Mouse (Mus musculus) MEL (cell line): ENCODE data around the gene Thbs2. TPM values are rescaled to one million over a fixed set of nuclear protein-coding genes. Genes with fewer than 3 reads are reported as not detected.

ENCODE experiments used
- DNase-seq: peaks from one replicate; pipeline ENCODE4 v3.0.0; 2011; ENCODE audit warnings: low read depth, low spot score
- H3K27ac ChIP-seq: 2 replicates; pipeline ENCODE4 v1.5.1; 2012; ENCODE audit warnings: low read depth, mild to moderate bottlenecking, control low read depth, low read length, moderate library complexity; ENCODE audit not compliant: control insufficient read depth
- H3K27me3 ChIP-seq, 2 experiments: fragments of 150-350 bp in 1 of 2; sonication (generic) in 1 of 2; 2 replicates each; pipeline ENCODE4 v1.6.1; 2012; ENCODE audit warnings: low read length in 2 of 2, mild to moderate bottlenecking in 2 of 2, improper control_type of control experiment in 1 of 2, moderate library complexity in 1 of 2; ENCODE audit not compliant: insufficient read depth in 2 of 2, control insufficient read depth in 1 of 2
- H3K36me3 ChIP-seq, 2 experiments: 2 replicates each; pipeline ENCODE4 v1.6.1; 2012 to 2014; ENCODE audit warnings: low read length in 2 of 2, improper control_type of control experiment in 1 of 2, inconsistent platforms in 1 of 2, mild to moderate bottlenecking in 1 of 2; ENCODE audit not compliant: insufficient read depth in 2 of 2, control insufficient read depth in 1 of 2
- H3K4me1 ChIP-seq, 2 experiments: fragments of 150-350 bp in 1 of 2; sonication (generic) in 1 of 2; 2 replicates each; pipeline ENCODE4 v1.6.1; 2012; ENCODE audit warnings: low read length in 2 of 2, improper control_type of control experiment in 1 of 2, mild to moderate bottlenecking in 1 of 2; ENCODE audit not compliant: insufficient read depth in 2 of 2, control insufficient read depth in 1 of 2
- H3K4me3 ChIP-seq, 2 experiments: fragments of 150-350 bp in 1 of 2; sonication (generic) in 1 of 2; 2 replicates each; pipeline ENCODE4 v1.5.1; 2012; ENCODE audit warnings: low read depth in 2 of 2, low read length in 2 of 2, mild to moderate bottlenecking in 2 of 2, moderate library complexity in 2 of 2, control low read depth in 1 of 2, improper control_type of control experiment in 1 of 2; ENCODE audit not compliant: control insufficient read depth in 1 of 2, insufficient read depth in 1 of 2
- H3K79me2 ChIP-seq: 2 replicates; pipeline ENCODE4 v1.6.1; 2012; ENCODE audit warnings: mild to moderate bottlenecking, low read length, moderate library complexity; ENCODE audit not compliant: control insufficient read depth, poor library complexity, insufficient read depth
- H3K9ac ChIP-seq: 2 replicates; pipeline ENCODE4 v1.6.1; 2012; ENCODE audit warnings: low read depth, mild to moderate bottlenecking, control low read depth, low read length, moderate library complexity; ENCODE audit not compliant: control insufficient read depth, poor library complexity, severe bottlenecking
- H3K9me3 ChIP-seq: fragments of 150-350 bp; sonication (generic); replicated peaks from 2 replicates; pipeline ENCODE4 v1.6.1; 2012; ENCODE audit warnings: mild to moderate bottlenecking, low read length, improper control_type of control experiment, moderate library complexity; ENCODE audit not compliant: insufficient read depth
- CHD1 ChIP-seq: IDR thresholded peaks from 2 replicates; pipeline ENCODE4 v1.6.1; 2012; ENCODE audit warnings: low read depth, mild to moderate bottlenecking, inconsistent platforms, low read length, improper control_type of control experiment
- CTCF ChIP-seq, 3 experiments: IDR thresholded peaks in 2 of 3; conservative IDR thresholded peaks in 1 of 3; 2 replicates each; pipeline ENCODE4 v1.5.1; 2011 to 2012; ENCODE audit warnings: low read length in 3 of 3, low read depth in 2 of 3, mild to moderate bottlenecking in 2 of 3, improper control_type of control experiment in 1 of 3, inconsistent platforms in 1 of 3, mixed read lengths in 1 of 3, moderate library complexity in 1 of 3; ENCODE audit not compliant: control insufficient read depth in 1 of 3, insufficient read depth in 1 of 3, poor library complexity in 1 of 3, severe bottlenecking in 1 of 3
- E2F4 ChIP-seq: IDR thresholded peaks from 2 replicates; pipeline ENCODE4 v1.6.1; 2011; ENCODE audit warnings: low read depth, low read length, improper control_type of control experiment, borderline replicate concordance
- ELF1 ChIP-seq: IDR thresholded peaks from 2 replicates; pipeline ENCODE4 v1.6.1; 2014; ENCODE audit warnings: low read depth, mild to moderate bottlenecking, inconsistent platforms, low read length, improper control_type of control experiment, moderate library complexity
- EP300 ChIP-seq, 2 experiments: IDR thresholded peaks; 2 replicates each; pipeline ENCODE4 v1.6.1; 2011; ENCODE audit warnings: improper control_type of control experiment in 2 of 2, low read length in 2 of 2, low read depth in 1 of 2, mild to moderate bottlenecking in 1 of 2
- GABPA ChIP-seq: IDR thresholded peaks from 2 replicates; pipeline ENCODE4 v1.6.1; 2012; ENCODE audit warnings: low read depth, mild to moderate bottlenecking, inconsistent platforms, low read length, improper control_type of control experiment, moderate library complexity
- GATA1 ChIP-seq: IDR thresholded peaks from 2 replicates; pipeline ENCODE4 v1.6.1; 2011; ENCODE audit warnings: low read depth, low read length, improper control_type of control experiment
- HCFC1 ChIP-seq: IDR thresholded peaks from 2 replicates; pipeline ENCODE4 v1.6.1; 2012; ENCODE audit warnings: low read depth, mild to moderate bottlenecking, inconsistent platforms, low read length, improper control_type of control experiment, moderate library complexity
- MAFK ChIP-seq: IDR thresholded peaks from 2 replicates; pipeline ENCODE4 v1.6.1; 2011; ENCODE audit warnings: low read depth, mild to moderate bottlenecking, low read length, improper control_type of control experiment, borderline replicate concordance
- MAX ChIP-seq: IDR thresholded peaks from 2 replicates; pipeline ENCODE4 v1.6.1; 2011; ENCODE audit warnings: low read length, improper control_type of control experiment
- MEF2A ChIP-seq: IDR thresholded peaks from 2 replicates; pipeline ENCODE4 v1.6.1; 2014; ENCODE audit warnings: low read depth, mild to moderate bottlenecking, inconsistent platforms, low read length, improper control_type of control experiment; ENCODE audit not compliant: poor library complexity, insufficient replicate concordance, severe bottlenecking; ENCODE audit errors: extremely low read depth
- MXI1 ChIP-seq: IDR thresholded peaks from 2 replicates; pipeline ENCODE4 v1.6.1; 2011; ENCODE audit warnings: mild to moderate bottlenecking, low read depth, low read length, improper control_type of control experiment
- MYC ChIP-seq: IDR thresholded peaks from 2 replicates; pipeline ENCODE4 v1.6.1; 2011; ENCODE audit warnings: low read depth, mild to moderate bottlenecking, low read length, improper control_type of control experiment, moderate library complexity
- NELFE ChIP-seq: IDR thresholded peaks from 2 replicates; pipeline ENCODE4 v1.6.1; 2011; ENCODE audit warnings: low read depth, low read length, improper control_type of control experiment
- NRF1 ChIP-seq: IDR thresholded peaks from 2 replicates; pipeline ENCODE4 v1.6.1; 2014; ENCODE audit warnings: low read depth, mild to moderate bottlenecking, inconsistent platforms, low read length, improper control_type of control experiment, moderate library complexity; ENCODE audit not compliant: poor library complexity, insufficient read depth, severe bottlenecking
- POLR2A ChIP-seq, 2 experiments: IDR thresholded peaks; 2 replicates each; pipeline ENCODE4 v1.6.1; 2011 to 2012; ENCODE audit warnings: low read length in 2 of 2, mild to moderate bottlenecking in 2 of 2, control low read depth in 1 of 2, improper control_type of control experiment in 1 of 2, low read depth in 1 of 2, moderate library complexity in 1 of 2; ENCODE audit not compliant: control insufficient read depth in 1 of 2, insufficient read depth in 1 of 2, poor library complexity in 1 of 2
- POLR2AphosphoS5 ChIP-seq: IDR thresholded peaks from 2 replicates; pipeline ENCODE4 v1.6.1; 2012; ENCODE audit warnings: low read depth, borderline replicate concordance, mild to moderate bottlenecking, inconsistent platforms, low read length, moderate library complexity, mixed read lengths
- RAD21 ChIP-seq: IDR thresholded peaks from 2 replicates; pipeline ENCODE4 v1.6.1; 2011; ENCODE audit warnings: mild to moderate bottlenecking, low read depth, low read length, improper control_type of control experiment
- RCOR1 ChIP-seq: IDR thresholded peaks from 2 replicates; pipeline ENCODE4 v1.6.1; 2012; ENCODE audit warnings: low read depth, mild to moderate bottlenecking, inconsistent platforms, low read length, improper control_type of control experiment
- SMC3 ChIP-seq: IDR thresholded peaks from 2 replicates; pipeline ENCODE4 v1.6.1; 2011; ENCODE audit warnings: low read depth, low read length, improper control_type of control experiment
- TCF12 ChIP-seq: IDR thresholded peaks from 2 replicates; pipeline ENCODE4 v1.6.1; 2014; ENCODE audit warnings: low read depth, mild to moderate bottlenecking, inconsistent platforms, low read length, improper control_type of control experiment, moderate library complexity
- UBTF ChIP-seq: IDR thresholded peaks from 2 replicates; pipeline ENCODE4 v1.6.1; 2012; ENCODE audit warnings: low read depth, mild to moderate bottlenecking, inconsistent platforms, low read length, improper control_type of control experiment, moderate library complexity, borderline replicate concordance; ENCODE audit not compliant: insufficient read depth
- USF1 ChIP-seq: IDR thresholded peaks from 2 replicates; pipeline ENCODE4 v1.6.1; 2014; ENCODE audit warnings: low read depth, mild to moderate bottlenecking, inconsistent platforms, low read length, improper control_type of control experiment, moderate library complexity
- USF2 ChIP-seq, 2 experiments: IDR thresholded peaks; 2 replicates each; pipeline ENCODE4 v1.6.1; 2011 to 2012; ENCODE audit warnings: improper control_type of control experiment in 2 of 2, low read length in 2 of 2, borderline replicate concordance in 1 of 2, inconsistent platforms in 1 of 2, low read depth in 1 of 2, mild to moderate bottlenecking in 1 of 2; ENCODE audit not compliant: insufficient read depth in 1 of 2
- ZC3H11A ChIP-seq: IDR thresholded peaks from 2 replicates; pipeline ENCODE4 v1.6.1; 2012; ENCODE audit warnings: low read depth, mild to moderate bottlenecking, inconsistent platforms, low read length, improper control_type of control experiment
- ZKSCAN1 ChIP-seq: IDR thresholded peaks from 2 replicates; pipeline ENCODE4 v1.6.1; 2012; ENCODE audit warnings: low read depth, mild to moderate bottlenecking, inconsistent platforms, low read length, improper control_type of control experiment, moderate library complexity
- ZMIZ1 ChIP-seq: IDR thresholded peaks from 2 replicates; pipeline ENCODE4 v1.6.1; 2012; ENCODE audit warnings: low read depth, mild to moderate bottlenecking, inconsistent platforms, low read length, improper control_type of control experiment, moderate library complexity
- ZNF384 ChIP-seq: IDR thresholded peaks from 2 replicates; pipeline ENCODE4 v1.6.1; 2012; ENCODE audit warnings: low read depth, mild to moderate bottlenecking, inconsistent platforms, low read length, improper control_type of control experiment
- polyA plus RNA-seq, 2 experiments: library from polyadenylated mRNA; stranded (reverse) in 1 of 2; unstranded in 1 of 2; fragments of >175 nt in 1 of 2; fragments of >200 nt in 1 of 2; gene quantifications; 2 replicates each; pipeline versions ENCODE4 v1.2.1 to v1.2.4; 2012; ENCODE audit warnings: low replicate concordance in 2 of 2, low read depth in 1 of 2; ENCODE audit not compliant: insufficient read length in 2 of 2, insufficient read depth in 1 of 2, missing spikeins in 1 of 2
- total RNA-seq: library from RNA; depleted of rRNA; stranded (reverse); fragments of 300-350 nt; gene quantifications from 2 replicates; pipeline ENCODE4 v1.2.3, GENCODE M21; 2012

Thbs2 gene
- total and polyA plus RNA-seq, 3 experiments, result not detected

- Histone ChIP-seq H3K4me1 (no peaks in the 10 kb centered on the region), H3K4me3 (no peak overlapping the region), H3K9ac (no peak overlapping the region), H3K9me3 (no peaks in the 10 kb centered on the region), H3K27me3 (no peaks in the 10 kb centered on the region)
- TF ChIP-seq MYC (no peak), GABPA (no peak), RCOR1 (no peak), UBTF (no peak), EP300 (IDR thresholded peaks at IDR 0.05; ENCODE audit: low read depth in 1 of 2, low read length in 2 of 2) (no peak), SMC3 (no peak), CHD1 (no peak), MXI1 (no peak), MAFK (no peak), MEF2A (no peak), GATA1 (no peak), E2F4 (no peak), HCFC1 (no peak), POLR2AphosphoS5 (no peak), USF1 (no peak), NELFE (no peak)
- TF ChIP-seq, all 39 proteins: peak for 0
- DNase-seq, result no peak
- H3K79me2 ChIP-seq, result no peaks in the 10 kb centered on the region
- no peak overlapping the region for H3K27ac ChIP-seq
- H3K36me3 ChIP-seq, result no peaks in the 10 kb centered on the region
Measured at GRCm38 (mm10) chr17:14711784-14712183, 17.7 kb upstream of the Thbs2 start.

- TF ChIP-seq RAD21, result no peak
- no peak for TF ChIP-seq RCOR1
- no peak for TF ChIP-seq ELF1
- no peak for TF ChIP-seq TCF12
- TF ChIP-seq CHD1, result no peak
- no peak for TF ChIP-seq USF1
- TF ChIP-seq MAX, result no peak
- no peak for TF ChIP-seq E2F4
- TF ChIP-seq ZC3H11A, result no peak
- no peak for TF ChIP-seq ZNF384
- TF ChIP-seq NRF1, result no peak
- TF ChIP-seq ZKSCAN1, result no peak
- no peak for TF ChIP-seq POLR2A (IDR thresholded peaks at IDR 0.05; ENCODE audit: control insufficient read depth in 1 of 2, insufficient read depth in 1 of 2, low read depth in 1 of 2, low read length in 2 of 2, poor library complexity in 1 of 2)
- TF ChIP-seq NELFE, result no peak
- TF ChIP-seq CTCF (IDR thresholded peaks at IDR 0.05 in 2 of 3, conservative IDR thresholded peaks at IDR 0.05 in 1 of 3; ENCODE audit: control insufficient read depth in 1 of 3, insufficient read depth in 1 of 3, low read depth in 2 of 3, low read length in 3 of 3, poor library complexity in 1 of 3, severe bottlenecking in 1 of 3), result no peak
- TF ChIP-seq USF2 (IDR thresholded peaks at IDR 0.05; ENCODE audit: borderline replicate concordance in 1 of 2, insufficient read depth in 1 of 2, low read depth in 1 of 2, low read length in 2 of 2), result no peak
- TF ChIP-seq ZMIZ1, result no peak
- TF ChIP-seq, all 39 proteins: peak for 0
- no peaks in the 10 kb centered on the region for H3K9me3 ChIP-seq
- H3K27me3 ChIP-seq, result no peaks in the 10 kb centered on the region
- no peaks in the 10 kb centered on the region for H3K4me1 ChIP-seq
- H3K27ac ChIP-seq, result no peak overlapping the region
- no peaks in the 10 kb centered on the region for H3K79me2 ChIP-seq
- no peak overlapping the region for H3K4me3 ChIP-seq
- DNase-seq, result no peak
- no peaks in the 10 kb centered on the region for H3K36me3 ChIP-seq
- no peak overlapping the region for H3K9ac ChIP-seq
Measured at GRCm38 (mm10) chr17:14711032-14711431, 17.0 kb upstream of the Thbs2 start.
